Mouse (Mus musculus) heart, embryonic 13.5 days (tissue): ENCODE data around the gene Atg7. TPM values are rescaled to one million over a fixed set of nuclear protein-coding genes. Genes with fewer than 3 reads are reported as not detected.
"Not testable (repeated sequence)": the region's sequence is repeated elsewhere in the genome, so short reads cannot be mapped to it uniquely, and the experiment has no call there.

Experiments used
- ATAC-seq: fragments of 200-750 bp; cut with Nextera tagmentation; 2 replicates; pipeline ENCODE4 v1.8.0; 2017; ENCODE audit warnings: moderate TSS enrichment; ENCODE audit not compliant: insufficient number of reproducible peaks, low FRiP score, low TSS enrichment; ENCODE audit errors: extremely low read depth
- H3K27ac ChIP-seq: fragments of 300-500 bp; sonication (generic); replicated peaks from 2 replicates; pipeline ENCODE4 v1.5.1; 2015; ENCODE audit warnings: moderate library complexity, mild to moderate bottlenecking, inconsistent platforms
- H3K27me3 ChIP-seq: fragments of 300-500 bp; sonication (generic); replicated peaks from 2 replicates; pipeline ENCODE4 v1.6.1; 2015; ENCODE audit warnings: mild to moderate bottlenecking, inconsistent platforms
- H3K36me3 ChIP-seq: fragments of 300-500 bp; sonication (generic); 2 replicates; pipeline ENCODE4 v1.6.1; 2015; ENCODE audit warnings: mild to moderate bottlenecking, inconsistent platforms
- H3K4me1 ChIP-seq: fragments of 300-500 bp; sonication (generic); 2 replicates; pipeline ENCODE4 v1.6.1; 2015; ENCODE audit warnings: inconsistent platforms
- H3K4me2 ChIP-seq: fragments of 300-500 bp; sonication (generic); 2 replicates; pipeline ENCODE4 v1.6.1; 2015; ENCODE audit warnings: inconsistent platforms, mild to moderate bottlenecking, moderate library complexity
- H3K4me3 ChIP-seq: fragments of 300-500 bp; sonication (generic); 2 replicates; pipeline ENCODE4 v1.5.1; 2015; ENCODE audit warnings: moderate library complexity, mild to moderate bottlenecking, inconsistent platforms
- H3K9ac ChIP-seq: fragments of 300-500 bp; sonication (generic); 2 replicates; pipeline ENCODE4 v1.6.1; 2015; ENCODE audit warnings: inconsistent platforms, mild to moderate bottlenecking, moderate library complexity
- H3K9me3 ChIP-seq: fragments of 300-500 bp; sonication (generic); 2 replicates; pipeline ENCODE4 v1.6.1; 2016; ENCODE audit warnings: inconsistent platforms
- WGBS: fragments of 180-500 bp; shearing (Covaris S2); methylation state at CpG from one replicate; pipeline ENCODE4 v1.1.7; 2015; ENCODE audit warnings: mixed read lengths; 5-methylcytosine and 5-hydroxymethylcytosine counted together
- polyA plus RNA-seq: library from polyadenylated mRNA; unstranded; fragments of >200 nt; fragmentation: Nextera tagmentation; extraction: Ambion mirVana; gene quantifications from 2 replicates; pipeline ENCODE4 v1.2.1, GENCODE M21; 2015

The Atg7 gene
- polyA plus RNA-seq, 1 experiment from 2014 or later = 17.5 TPM

- WGBS = 75% methylated on average over 5 of the region's 5 CpGs
- no peak for ATAC-seq
- H3K27me3 ChIP-seq = no peaks in the 10 kb centered on the region
- H3K9me3 ChIP-seq = no peaks in the 10 kb centered on the region
- H3K4me2 ChIP-seq = no peak overlapping the region
- H3K4me3 ChIP-seq = no peak overlapping the region
- H3K27ac ChIP-seq = peak overlapping the region; percentile 93
- peaks cover 94% of the 10 kb centered on the region for H3K4me1 ChIP-seq
- H3K9ac ChIP-seq = peak overlapping the region; percentile 39; the same call in 1 of the 2 replicates
- peaks cover 50% of the 10 kb centered on the region for H3K36me3 ChIP-seq
These were observed 242.2 kb downstream of the Atg7 start for GRCm38 (mm10) chr6:114885129-114885528.

GRCm38 (mm10) chr6:114886012-114886411, 243.1 kb downstream of the Atg7 start:
- 76% methylated on average over 6 of the region's 6 CpGs for WGBS
- H3K27ac ChIP-seq = no peak overlapping the region
- H3K27me3 ChIP-seq = no peaks in the 10 kb centered on the region
- H3K4me3 ChIP-seq = no peak overlapping the region
- no peak for ATAC-seq
- H3K4me2 ChIP-seq = no peak overlapping the region
- H3K36me3 ChIP-seq = peaks cover 54% of the 10 kb centered on the region
- no peak overlapping the region for H3K9ac ChIP-seq
- no peaks in the 10 kb centered on the region for H3K9me3 ChIP-seq
- peaks cover 94% of the 10 kb centered on the region for H3K4me1 ChIP-seq

GRCm38 (mm10) chr6:114886504-114887361, 243.8 kb downstream of the Atg7 start:
- peaks cover 54% of the 10 kb centered on the region for H3K36me3 ChIP-seq

GRCm38 (mm10) chr6:114888922-114889321, 246.0 kb downstream of the Atg7 start:
- no peak overlapping the region for H3K4me3 ChIP-seq
- H3K27ac ChIP-seq = peak overlapping the region; percentile 92
- peaks cover 94% of the 10 kb centered on the region for H3K4me1 ChIP-seq
- ATAC-seq = peak; percentile 75; the same call in 1 of the 2 replicates
- H3K36me3 ChIP-seq = peaks cover 52% of the 10 kb centered on the region
- 23% methylated on average over 13 of the region's 13 CpGs for WGBS
- H3K27me3 ChIP-seq = no peaks in the 10 kb centered on the region
- H3K9me3 ChIP-seq = no peaks in the 10 kb centered on the region
- H3K4me2 ChIP-seq = peak overlapping the region; percentile 35
- peak overlapping the region; percentile 66 for H3K9ac ChIP-seq

More at GRCm38 (mm10) chr6:114886504-114887361, 243.8 kb downstream of the Atg7 start:
- ATAC-seq = no peak
- Histone ChIP-seq H3K4me1 (peaks cover 94% of the 10 kb centered on the region), H3K4me2 (no peak overlapping the region), H3K9ac (no peak overlapping the region), H3K27ac (no peak overlapping the region), H3K4me3 (no peak overlapping the region), H3K27me3 (no peaks in the 10 kb centered on the region), H3K9me3 (no peaks in the 10 kb centered on the region)
- WGBS = 69% methylated on average over 11 of the region's 11 CpGs

GRCm38 (mm10) chr6:114889971-114890370, 247.1 kb downstream of the Atg7 start:
- not testable (repeated sequence) for H3K4me3 ChIP-seq, H3K27me3 ChIP-seq, H3K9ac ChIP-seq, ATAC-seq, H3K9me3 ChIP-seq
- 75% methylated on average over 3 of the region's 3 CpGs for WGBS
- peak overlapping the region; percentile 82 for H3K27ac ChIP-seq
- H3K4me1 ChIP-seq = peaks cover 93% of the 10 kb centered on the region
- H3K36me3 ChIP-seq = peaks cover 44% of the 10 kb centered on the region
- H3K4me2 ChIP-seq = peak overlapping the region; percentile 47

GRCm38 (mm10) chr6:114890411-114891115, 247.7 kb downstream of the Atg7 start:
- H3K9me3 ChIP-seq = no peaks in the 10 kb centered on the region
- H3K27ac ChIP-seq = peak overlapping the region; percentile 82
- peaks cover 95% of the 10 kb centered on the region for H3K4me1 ChIP-seq
- ATAC-seq = no peak
- H3K36me3 ChIP-seq = peaks cover 43% of the 10 kb centered on the region
- peak overlapping the region; percentile 54; the same call in 1 of the 2 replicates for H3K9ac ChIP-seq
- WGBS = 29% methylated on average over 19 of the region's 19 CpGs
- H3K27me3 ChIP-seq = no peaks in the 10 kb centered on the region
- H3K4me3 ChIP-seq = no peak overlapping the region
- peak overlapping the region; percentile 47 for H3K4me2 ChIP-seq

- ATAC-seq = no peak
- H3K36me3 ChIP-seq = peaks cover 43% of the 10 kb centered on the region
- no peaks in the 10 kb centered on the region for H3K9me3 ChIP-seq
- no peaks in the 10 kb centered on the region for H3K27me3 ChIP-seq
- H3K4me2 ChIP-seq = peak overlapping the region; percentile 47
- H3K4me3 ChIP-seq = no peak overlapping the region
- WGBS = 87% methylated on average over 12 of the region's 12 CpGs
- H3K9ac ChIP-seq = 0 out of 2 replicates have a peak overlapping the region, but pooled peaks have one; percentile 54
- H3K27ac ChIP-seq = peak overlapping the region; percentile 82
- H3K4me1 ChIP-seq = peaks cover 93% of the 10 kb centered on the region
These were observed 248.4 kb downstream of the Atg7 start for GRCm38 (mm10) chr6:114891272-114891671.

GRCm38 (mm10) chr6:114891771-114892170, 248.9 kb downstream of the Atg7 start:
- peak overlapping the region; percentile 64; the same call in 1 of the 2 replicates for H3K9ac ChIP-seq
- ATAC-seq = no peak
- H3K27me3 ChIP-seq = no peaks in the 10 kb centered on the region
- H3K4me1 ChIP-seq = peaks cover 93% of the 10 kb centered on the region
- no peaks in the 10 kb centered on the region for H3K9me3 ChIP-seq
- H3K4me3 ChIP-seq = no peak overlapping the region
- H3K4me2 ChIP-seq = no peak overlapping the region
- peak overlapping the region; percentile 82 for H3K27ac ChIP-seq
- 63% methylated on average over 12 of the region's 12 CpGs for WGBS
- peaks cover 41% of the 10 kb centered on the region for H3K36me3 ChIP-seq

GRCm38 (mm10) chr6:114892363-114892762, 249.5 kb downstream of the Atg7 start:
- peaks cover 42% of the 10 kb centered on the region for H3K36me3 ChIP-seq
- no peak for ATAC-seq
- 27% methylated on average over 6 of the region's 6 CpGs for WGBS
- H3K4me3 ChIP-seq = no peak overlapping the region
- peaks cover 93% of the 10 kb centered on the region for H3K4me1 ChIP-seq
- H3K9ac ChIP-seq = peak overlapping the region; percentile 64
- H3K9me3 ChIP-seq = no peaks in the 10 kb centered on the region
- peak overlapping the region; percentile 82 for H3K27ac ChIP-seq
- H3K27me3 ChIP-seq = no peaks in the 10 kb centered on the region
- H3K4me2 ChIP-seq = peak overlapping the region; percentile 30; the same call in 1 of the 2 replicates

GRCm38 (mm10) chr6:114893427-114894209, 250.7 kb downstream of the Atg7 start:
- Histone ChIP-seq H3K4me1 (peaks cover 89% of the 10 kb centered on the region), H3K27me3 (no peaks in the 10 kb centered on the region), H3K4me2 (peak overlapping the region; percentile 9; the same call in 1 of the 2 replicates), H3K9me3 (no peaks in the 10 kb centered on the region), H3K36me3 (peaks cover 40% of the 10 kb centered on the region), H3K27ac (peak overlapping the region; percentile 82), H3K4me3 (no peak overlapping the region), H3K9ac (peak overlapping the region; percentile 64)
- 53% methylated on average over 20 of the region's 20 CpGs for WGBS
- ATAC-seq = no peak
